Mouse (Mus musculus): ENCODE results near the gene Spred1.

GRCm38 (mm10) chr2:117121984-117122605 lies 921 bp downstream of the Spred1 start:
- TF ChIP-seq CTCF (IDR thresholded peaks at IDR 0.05; ENCODE audit: low read depth) (no peak), EP300 (optimal IDR thresholded peaks at IDR 0.05) (no peak)

All from stomach, postnatal 0 days (tissue).